ENCODE assay signal across 8 mouse cellular contexts in genomic region chr9:57520375-57521055, GRCm38 (mm10). TPM values are rescaled to one million over a fixed set of nuclear protein-coding genes. Genes with fewer than 3 reads are reported as not detected.
A peak's percentile ranks its signal among the peaks of the same experiment; 100 is the strongest.
DNase-seq lines count a peak whose midpoint lies in the region; ATAC-seq lines count a peak whose summit lies in the region.

No protein-coding gene starts in this region.

- peak overlapping the region; percentile 92 for H3K4me3 ChIP-seq in forebrain, embryonic 11.5 days (ENCODE audit: low read depth, low read length)
- H3K4me3 ChIP-seq in limb, embryonic 15.5 days, result peak overlapping the region; percentile 97

- peak; percentile 18 for ATAC-seq in CD4-positive, CD25-positive, alpha-beta regulatory T cell, adult 4 months
- ATAC-seq in forebrain, embryonic 11.5 days (replicated peaks; ENCODE audit: low FRiP score), result peak; percentile 45; the same call in 1 of the 2 replicates
- ATAC-seq in limb, embryonic 15.5 days (ENCODE audit: insufficient number of reproducible peaks, low FRiP score, low TSS enrichment, low read depth), result peak; percentile 57; the same call in 1 of the 2 replicates

- H3K9me3 ChIP-seq in forebrain, embryonic 11.5 days (ENCODE audit: control insufficient read depth, low read length), result no peaks in the 10 kb centered on the region
- no peaks in the 10 kb centered on the region for H3K9me3 ChIP-seq in limb, embryonic 15.5 days

- H3K4me1 ChIP-seq in forebrain, embryonic 11.5 days (replicated peaks; ENCODE audit: control insufficient read depth, insufficient read depth, low read length), result peaks cover 4% of the 10 kb centered on the region; the same call in 1 of the 2 replicates
- H3K4me1 ChIP-seq in limb, embryonic 15.5 days, result peaks cover 13% of the 10 kb centered on the region

- peak overlapping the region; percentile 97 for H3K9ac ChIP-seq in forebrain, embryonic 11.5 days (ENCODE audit: low read length)
- peak overlapping the region; percentile 18 for H3K9ac ChIP-seq in limb, embryonic 15.5 days

- no peaks in the 10 kb centered on the region for H3K36me3 ChIP-seq in forebrain, embryonic 11.5 days (ENCODE audit: control insufficient read depth, insufficient read depth, low read length)
- no peaks in the 10 kb centered on the region for H3K36me3 ChIP-seq in limb, embryonic 15.5 days

- peak overlapping the region; percentile 79 for H3K4me2 ChIP-seq in forebrain, embryonic 11.5 days (ENCODE audit: low read depth, low read length, severe bottlenecking)
- H3K4me2 ChIP-seq in limb, embryonic 15.5 days, result peak overlapping the region; percentile 71

- peak; percentile 31 for DNase-seq in embryo, embryonic 10 days (ENCODE audit: low spot score)
- no peak for DNase-seq in embryo, embryonic 9.5 days (ENCODE audit: extremely low spot score)
- no peak for DNase-seq in forebrain, embryonic 11.5 days (ENCODE audit: low spot score)
- no peak for DNase-seq in thymus, adult 18-20 months
- no peak for DNase-seq in ovary, postnatal 10 days (ENCODE audit: low spot score)
- no peak for DNase-seq in layer of hippocampus, adult 9-11 months

- 25% methylated on average over 16 of the region's 16 CpGs for WGBS in forebrain, embryonic 11.5 days
- WGBS in limb, embryonic 15.5 days, result 25% methylated on average over 16 of the region's 16 CpGs

- no peak overlapping the region for H3K27ac ChIP-seq in forebrain, embryonic 11.5 days (ENCODE audit: low read depth, low read length)
- H3K27ac ChIP-seq in limb, embryonic 15.5 days, result peak overlapping the region; percentile 73

- H3K27me3 ChIP-seq in forebrain, embryonic 11.5 days (ENCODE audit: control insufficient read depth, insufficient read depth, low read length), result no peaks in the 10 kb centered on the region
- H3K27me3 ChIP-seq in limb, embryonic 15.5 days, result no peaks in the 10 kb centered on the region

RNA-seq across cellular contexts. Expression of gene Cox5a, which starts 0.6 kb away (rescaled TPM):
- 100 to 1,000 TPM; 197 to 242 TPM for polyA plus RNA-seq in CD4-positive, CD25-positive, alpha-beta regulatory T cell, adult 4 months (2017; shearing (Covaris generic))
- polyA plus RNA-seq in forebrain, embryonic 11.5 days (2014; fragmentation: Nextera tagmentation; extraction: Ambion mirVana), result 624 and 635 TPM in 2 replicates
- 411 and 426 TPM in 2 replicates for polyA plus RNA-seq in limb, embryonic 15.5 days (2015; fragmentation: Nextera tagmentation; extraction: Ambion mirVana)

RNA-seq across cellular contexts. Expression of gene Rpp25, which starts 16.7 kb away (rescaled TPM):
- polyA plus RNA-seq in CD4-positive, CD25-positive, alpha-beta regulatory T cell, adult 4 months (2017; shearing (Covaris generic)), result not detected
- polyA plus RNA-seq in forebrain, embryonic 11.5 days (2014; fragmentation: Nextera tagmentation; extraction: Ambion mirVana), result 1.5 and 3.4 TPM in 2 replicates
- 0.40 and 1.1 TPM in 2 replicates for polyA plus RNA-seq in limb, embryonic 15.5 days (2015; fragmentation: Nextera tagmentation; extraction: Ambion mirVana)

RNA-seq across cellular contexts. Expression of gene Fam219b, which starts 16.8 kb away (rescaled TPM):
- 10 to 100 TPM; 22.2 to 29.8 TPM for polyA plus RNA-seq in CD4-positive, CD25-positive, alpha-beta regulatory T cell, adult 4 months (2017; shearing (Covaris generic))
- 21.0 TPM in 2 replicates for polyA plus RNA-seq in forebrain, embryonic 11.5 days (2014; fragmentation: Nextera tagmentation; extraction: Ambion mirVana)
- 26.8 and 27.5 TPM in 2 replicates for polyA plus RNA-seq in limb, embryonic 15.5 days (2015; fragmentation: Nextera tagmentation; extraction: Ambion mirVana)

RNA-seq across cellular contexts. Expression of gene Mpi, which starts 32.0 kb away (rescaled TPM):
- polyA plus RNA-seq in CD4-positive, CD25-positive, alpha-beta regulatory T cell, adult 4 months (2017; shearing (Covaris generic)), result 10 to 100 TPM; 15.7 to 17.9 TPM
- polyA plus RNA-seq in forebrain, embryonic 11.5 days (2014; fragmentation: Nextera tagmentation; extraction: Ambion mirVana), result 55.1 and 65.5 TPM in 2 replicates
- polyA plus RNA-seq in limb, embryonic 15.5 days (2015; fragmentation: Nextera tagmentation; extraction: Ambion mirVana), result 37.9 and 49.8 TPM in 2 replicates

RNA-seq across cellular contexts. Expression of gene Scamp2, which starts 40.2 kb away (rescaled TPM):
- 100 to 1,000 TPM in 1 of 2 experiments, 10 to 100 TPM in 1; 92.6 to 119 TPM for polyA plus RNA-seq in CD4-positive, CD25-positive, alpha-beta regulatory T cell, adult 4 months (2017; shearing (Covaris generic))
- polyA plus RNA-seq in forebrain, embryonic 11.5 days (2014; fragmentation: Nextera tagmentation; extraction: Ambion mirVana), result 57.7 and 58.2 TPM in 2 replicates
- polyA plus RNA-seq in limb, embryonic 15.5 days (2015; fragmentation: Nextera tagmentation; extraction: Ambion mirVana), result 86.4 and 94.3 TPM in 2 replicates
